Mouse (Mus musculus) forebrain, embryonic 13.5 days (tissue): ENCODE results near the gene Cntnap2. TPM values are rescaled to one million over a fixed set of nuclear protein-coding genes. Genes with fewer than 3 reads are reported as not detected.
"Not testable (repeated sequence)": the region's sequence is repeated elsewhere in the genome, so short reads cannot be mapped to it uniquely, and the experiment has no call there.

ENCODE experiments used
- ATAC-seq: fragments of 200-750 bp; cut with Nextera tagmentation; 2 replicates; pipeline ENCODE4 v1.8.0; 2017
- H3K27ac ChIP-seq: fragments of 300-500 bp; sonication (generic); 2 replicates; pipeline ENCODE4 v1.5.1; 2015; ENCODE audit warnings: inconsistent platforms, mild to moderate bottlenecking, moderate library complexity
- H3K27me3 ChIP-seq: fragments of 300-500 bp; sonication (generic); 2 replicates; pipeline ENCODE4 v1.6.1; 2015; ENCODE audit warnings: mild to moderate bottlenecking, inconsistent platforms
- H3K36me3 ChIP-seq: fragments of 300-500 bp; sonication (generic); 2 replicates; pipeline ENCODE4 v1.6.1; 2015; ENCODE audit warnings: mild to moderate bottlenecking, inconsistent platforms; ENCODE audit not compliant: poor library complexity, severe bottlenecking
- H3K4me1 ChIP-seq: fragments of 300-500 bp; sonication (generic); 2 replicates; pipeline ENCODE4 v1.6.1; 2015; ENCODE audit warnings: inconsistent platforms
- H3K4me2 ChIP-seq: fragments of 300-500 bp; sonication (generic); 2 replicates; pipeline ENCODE4 v1.6.1; 2015; ENCODE audit warnings: inconsistent platforms, mild to moderate bottlenecking, moderate library complexity
- H3K4me3 ChIP-seq: fragments of 300-500 bp; sonication (generic); 2 replicates; pipeline ENCODE4 v1.5.1; 2015; ENCODE audit warnings: mild to moderate bottlenecking, inconsistent platforms
- H3K9ac ChIP-seq: fragments of 300-500 bp; sonication (generic); 2 replicates; pipeline ENCODE4 v1.6.1; 2015; ENCODE audit warnings: mild to moderate bottlenecking, inconsistent platforms
- H3K9me3 ChIP-seq: fragments of 300-500 bp; sonication (generic); replicated peaks from 2 replicates; pipeline ENCODE4 v1.6.1; 2016; ENCODE audit warnings: inconsistent platforms
- WGBS: fragments of 180-500 bp; shearing (Covaris S2); methylation state at CpG from one replicate; pipeline ENCODE4 v1.1.7; 2015; 5-methylcytosine and 5-hydroxymethylcytosine counted together
- polyA plus RNA-seq: library from polyadenylated mRNA; unstranded; fragments of >200 nt; fragmentation: Nextera tagmentation; extraction: Ambion mirVana; gene quantifications from 2 replicates; pipeline ENCODE4 v1.2.1, GENCODE M21; 2015

The Cntnap2 gene
- polyA plus RNA-seq, 1 experiment from 2014 or later, result 83.7 TPM

DNA sequence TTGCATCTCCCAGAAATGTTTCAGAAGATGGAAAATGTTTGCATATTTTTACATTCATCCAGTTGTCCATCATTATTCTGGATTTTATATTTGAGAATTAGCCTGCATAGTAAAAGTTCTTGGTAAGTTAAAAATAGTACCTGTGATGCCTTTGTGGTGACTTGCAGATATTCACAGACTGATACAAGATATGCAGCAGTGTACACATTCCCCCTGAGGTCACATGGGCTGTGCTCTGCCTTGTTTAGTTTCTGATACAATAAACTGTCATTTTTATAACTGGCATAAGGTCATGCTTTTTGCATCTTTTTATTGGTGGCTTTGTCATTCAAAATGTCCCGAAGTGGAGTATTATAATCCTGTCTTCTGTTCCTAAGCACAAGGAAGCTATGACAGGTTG is 2148.9 kb downstream of the Cntnap2 start:
- no peak for ATAC-seq
- no peaks in the 10 kb centered on the region for H3K4me1 ChIP-seq
- H3K4me3 ChIP-seq, result no peak overlapping the region
- no peaks in the 10 kb centered on the region for H3K9me3 ChIP-seq
- WGBS, result 89% methylated on average over 1 of the region's 1 CpGs
- H3K36me3 ChIP-seq, result no peaks in the 10 kb centered on the region
- H3K4me2 ChIP-seq, result no peak overlapping the region
- no peaks in the 10 kb centered on the region for H3K27me3 ChIP-seq
- no peak overlapping the region for H3K27ac ChIP-seq
- H3K9ac ChIP-seq, result no peak overlapping the region

DNA sequence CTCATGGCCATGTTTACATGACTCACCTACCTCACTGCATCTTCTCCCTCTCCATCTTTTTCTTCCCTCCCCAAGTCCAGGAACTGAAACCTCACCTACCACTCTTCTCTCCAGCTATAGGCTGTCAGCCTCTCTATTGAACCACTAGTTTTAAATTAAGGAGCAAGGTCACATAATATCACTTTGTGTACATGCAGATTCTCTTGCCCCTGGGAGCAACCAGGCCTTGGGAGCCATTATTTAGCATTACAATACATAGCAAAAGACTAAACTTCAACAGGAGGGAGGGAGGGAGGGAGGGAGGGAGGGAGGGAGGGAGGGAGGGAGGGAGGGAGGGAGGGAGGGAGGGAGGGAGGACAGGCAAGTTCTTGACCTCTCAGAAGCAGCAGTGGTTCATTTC is 2155.6 kb downstream of the Cntnap2 start:
- H3K9me3 ChIP-seq, result no peaks in the 10 kb centered on the region
- no peak overlapping the region for H3K27ac ChIP-seq
- no peaks in the 10 kb centered on the region for H3K4me1 ChIP-seq
- H3K4me3 ChIP-seq, result no peak overlapping the region
- H3K27me3 ChIP-seq, result no peaks in the 10 kb centered on the region
- ATAC-seq, result no peak
- H3K4me2 ChIP-seq, result no peak overlapping the region
- no peaks in the 10 kb centered on the region for H3K36me3 ChIP-seq
- H3K9ac ChIP-seq, result no peak overlapping the region

DNA sequence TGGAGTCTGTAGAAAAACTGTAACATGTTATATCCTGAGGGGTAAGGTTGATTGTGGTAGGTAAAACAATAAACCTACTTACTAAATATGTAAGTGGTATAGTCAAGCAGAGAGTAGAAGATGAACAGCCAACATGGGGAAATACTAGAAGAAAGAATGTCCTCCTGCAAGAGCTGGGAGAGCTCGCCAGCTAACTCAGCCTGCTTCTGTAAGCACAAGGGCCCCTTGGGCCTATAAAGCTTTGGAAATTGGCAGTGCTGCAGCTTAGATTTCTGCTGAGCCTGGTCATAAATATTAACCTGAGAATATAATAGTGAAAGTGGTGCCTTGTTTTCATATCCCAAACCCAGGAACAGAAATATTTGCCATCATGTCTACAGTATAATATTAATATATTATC is 2164.4 kb downstream of the Cntnap2 start:
- not testable (repeated sequence) for H3K9ac ChIP-seq, H3K9me3 ChIP-seq, ATAC-seq, H3K4me2 ChIP-seq, H3K27me3 ChIP-seq, H3K27ac ChIP-seq, H3K4me3 ChIP-seq, H3K36me3 ChIP-seq
- WGBS, result 67% methylated on average over 1 of the region's 1 CpGs
- H3K4me1 ChIP-seq, result peaks cover 14% of the 10 kb centered on the region

DNA sequence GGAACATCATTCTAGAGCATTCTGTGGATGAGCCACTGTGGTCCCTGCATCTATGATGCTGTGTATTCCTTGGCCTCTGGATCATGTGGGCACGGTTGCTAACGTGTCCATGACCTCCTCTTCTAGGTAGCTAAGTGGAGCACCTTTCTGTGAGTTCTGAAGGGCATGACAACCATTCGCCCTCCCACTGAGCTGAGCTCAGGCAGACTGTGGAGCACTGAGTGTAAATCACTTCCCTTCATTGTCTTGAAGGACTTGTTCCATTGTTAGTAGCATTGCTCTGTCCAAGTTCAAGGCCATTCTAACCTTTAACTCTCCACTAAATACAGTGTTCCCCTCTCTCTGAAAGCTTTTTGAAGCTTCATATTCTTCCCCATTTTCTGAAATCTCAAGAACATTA is 2166.2 kb downstream of the Cntnap2 start:
- H3K9me3 ChIP-seq, H3K36me3 ChIP-seq, H3K27me3 ChIP-seq, H3K9ac ChIP-seq, H3K27ac ChIP-seq, ATAC-seq, H3K4me3 ChIP-seq, H3K4me2 ChIP-seq: not testable (repeated sequence)
- WGBS, result 87% methylated on average over 3 of the region's 3 CpGs
- peaks cover 25% of the 10 kb centered on the region for H3K4me1 ChIP-seq

DNA sequence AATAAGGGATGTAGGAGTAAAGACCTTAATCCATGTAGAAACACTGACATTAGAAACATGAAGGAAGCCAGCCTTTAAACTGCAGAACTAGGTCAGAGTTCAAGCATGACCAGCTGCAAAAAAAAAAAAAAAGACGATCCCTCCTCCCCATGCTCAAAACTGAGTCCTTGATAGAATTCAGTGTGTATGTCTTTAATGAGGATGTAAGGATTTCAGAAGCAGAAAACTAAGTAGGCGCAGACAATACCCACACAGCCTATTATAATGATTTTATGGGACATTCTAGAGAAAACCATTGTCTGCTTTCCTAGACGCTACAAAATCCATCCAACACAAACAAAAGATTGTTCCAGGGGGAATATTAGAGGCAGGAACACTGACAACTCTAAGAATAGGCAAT is 2168.4 kb downstream of the Cntnap2 start:
- H3K9me3 ChIP-seq, result no peaks in the 10 kb centered on the region
- H3K4me3 ChIP-seq, result no peak overlapping the region
- H3K36me3 ChIP-seq, result no peaks in the 10 kb centered on the region
- no peaks in the 10 kb centered on the region for H3K27me3 ChIP-seq
- peak overlapping the region; percentile 36; the same call in 1 of the 2 replicates for H3K27ac ChIP-seq
- 17% methylated on average over 3 of the region's 3 CpGs for WGBS
- H3K4me2 ChIP-seq, result no peak overlapping the region
- peaks cover 33% of the 10 kb centered on the region for H3K4me1 ChIP-seq
- H3K9ac ChIP-seq, result no peak overlapping the region
- ATAC-seq, result no peak

DNA sequence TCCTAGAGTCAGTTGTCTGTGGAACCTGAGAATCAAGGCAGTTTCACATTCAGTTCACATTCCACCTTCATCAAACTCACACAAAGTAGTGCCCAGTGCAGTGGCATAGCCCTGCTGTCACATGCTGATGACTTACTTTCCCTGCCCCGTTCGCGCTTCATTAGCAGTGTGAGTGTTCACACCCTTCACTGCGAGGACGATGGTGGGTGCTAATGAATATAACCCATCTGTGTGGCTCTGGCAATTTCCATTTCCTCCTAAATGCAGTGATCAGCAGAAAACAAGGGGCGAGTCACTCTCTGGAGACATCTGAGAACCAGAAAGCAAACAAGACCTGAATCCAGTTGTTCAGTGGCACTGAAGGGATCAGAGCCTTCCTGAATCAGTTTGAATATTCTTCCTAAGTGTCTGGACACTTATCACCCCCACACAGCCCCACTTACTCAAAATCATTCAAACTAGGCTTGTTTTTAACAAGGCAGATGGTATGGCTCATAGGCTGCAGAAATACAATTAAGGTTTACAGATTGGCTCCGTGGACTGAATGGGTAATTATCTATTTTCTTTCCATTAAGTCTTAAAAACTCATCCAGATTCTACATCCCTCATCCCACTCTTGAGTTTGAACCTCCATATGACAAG is 2169.6 kb downstream of the Cntnap2 start:
- Histone ChIP-seq H3K27me3 (no peaks in the 10 kb centered on the region), H3K4me2 (no peak overlapping the region), H3K36me3 (no peaks in the 10 kb centered on the region), H3K27ac (peak overlapping the region; percentile 86), H3K9me3 (no peaks in the 10 kb centered on the region), H3K4me1 (peaks cover 33% of the 10 kb centered on the region), H3K4me3 (no peak overlapping the region), H3K9ac (no peak overlapping the region)
- WGBS, result 38% methylated on average over 7 of the region's 7 CpGs
- ATAC-seq, result peak; percentile 95

DNA sequence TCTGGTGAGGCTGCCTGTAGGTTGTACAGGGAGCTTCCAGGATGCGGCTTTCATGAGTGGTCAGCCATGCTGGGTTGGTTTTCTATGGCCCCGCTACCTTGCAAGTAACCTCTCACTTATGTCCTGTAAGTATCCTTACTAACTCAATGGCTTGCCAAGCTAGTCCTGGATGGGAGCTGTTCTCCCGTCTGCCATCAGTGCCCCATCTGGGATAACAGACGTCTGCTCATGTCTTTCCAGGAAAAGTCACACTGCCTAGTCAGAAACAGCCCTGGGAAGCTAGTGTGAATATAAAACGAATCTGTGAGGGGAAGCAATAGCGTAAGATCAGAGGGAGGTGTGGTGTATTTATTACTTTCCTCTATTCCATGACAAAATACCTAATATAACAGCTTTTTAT is 2172.4 kb downstream of the Cntnap2 start:
- Histone ChIP-seq H3K27ac (peak overlapping the region; percentile 66), H3K9ac (no peak overlapping the region), H3K27me3 (no peaks in the 10 kb centered on the region), H3K9me3 (no peaks in the 10 kb centered on the region), H3K4me2 (no peak overlapping the region), H3K4me3 (no peak overlapping the region), H3K36me3 (no peaks in the 10 kb centered on the region), H3K4me1 (peaks cover 34% of the 10 kb centered on the region)
- 64% methylated on average over 6 of the region's 6 CpGs for WGBS
- ATAC-seq, result peak; percentile 63; the same call in 1 of the 2 replicates

DNA sequence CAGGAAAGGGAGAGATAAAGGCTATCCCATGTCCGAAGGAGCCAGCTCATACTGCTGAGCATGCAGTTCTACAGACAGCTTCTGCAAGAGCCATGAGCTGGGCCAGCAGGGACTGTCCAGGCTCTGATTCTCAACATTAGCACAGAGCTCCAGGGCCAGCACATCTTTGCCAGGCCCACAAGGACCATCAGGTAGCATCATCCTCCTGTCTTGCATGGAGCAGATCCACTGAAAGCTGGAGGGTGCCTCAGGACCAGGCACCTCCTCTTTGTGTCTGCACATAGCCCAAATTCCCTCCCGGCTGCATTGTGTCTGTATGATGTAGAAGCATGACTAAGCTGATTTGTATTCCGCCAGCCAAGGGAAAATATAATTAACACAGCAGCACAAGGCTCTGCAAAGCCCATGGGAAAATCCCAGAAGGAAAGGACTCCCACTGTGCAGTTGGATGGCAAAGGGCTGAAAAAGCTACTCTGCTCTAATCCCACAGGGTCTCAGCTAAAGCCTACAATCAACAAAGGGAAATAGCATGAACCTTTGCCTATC is 2180.3 kb downstream of the Cntnap2 start:
- Histone ChIP-seq H3K4me2 (no peak overlapping the region), H3K9ac (no peak overlapping the region; the same call in 1 of the 2 replicates), H3K4me3 (no peak overlapping the region), H3K9me3 (no peaks in the 10 kb centered on the region), H3K27me3 (no peaks in the 10 kb centered on the region), H3K36me3 (no peaks in the 10 kb centered on the region), H3K4me1 (peaks cover 41% of the 10 kb centered on the region), H3K27ac (peak overlapping the region; percentile 89)
- ATAC-seq, result peak; percentile 86
- WGBS, result 3% methylated on average over 3 of the region's 3 CpGs

DNA sequence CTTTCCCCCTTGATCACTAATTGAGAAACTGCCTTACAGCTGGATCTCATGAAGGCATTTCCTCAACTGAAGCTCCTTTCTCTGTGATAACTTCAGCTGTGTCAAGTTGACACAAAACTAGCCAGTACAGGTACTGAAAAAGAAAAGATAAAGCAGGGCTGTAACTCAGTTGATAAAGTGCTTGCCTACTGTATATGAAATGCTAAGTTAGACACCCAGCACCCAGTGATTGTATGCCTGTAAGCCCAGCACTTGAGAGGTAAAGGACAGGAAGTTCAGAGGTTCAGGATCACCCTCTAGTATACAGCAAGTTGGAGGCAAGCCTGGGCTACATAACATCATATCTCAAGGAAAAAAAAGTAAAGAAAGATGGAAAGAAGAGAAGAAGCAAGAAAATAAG is 2182.2 kb downstream of the Cntnap2 start:
- no peak overlapping the region for H3K9ac ChIP-seq
- no peaks in the 10 kb centered on the region for H3K9me3 ChIP-seq
- no peak overlapping the region for H3K4me2 ChIP-seq
- H3K4me3 ChIP-seq, result no peak overlapping the region
- peaks cover 59% of the 10 kb centered on the region for H3K4me1 ChIP-seq
- H3K27ac ChIP-seq, result no peak overlapping the region
- ATAC-seq, result no peak
- no peaks in the 10 kb centered on the region for H3K36me3 ChIP-seq
- H3K27me3 ChIP-seq, result no peaks in the 10 kb centered on the region

DNA sequence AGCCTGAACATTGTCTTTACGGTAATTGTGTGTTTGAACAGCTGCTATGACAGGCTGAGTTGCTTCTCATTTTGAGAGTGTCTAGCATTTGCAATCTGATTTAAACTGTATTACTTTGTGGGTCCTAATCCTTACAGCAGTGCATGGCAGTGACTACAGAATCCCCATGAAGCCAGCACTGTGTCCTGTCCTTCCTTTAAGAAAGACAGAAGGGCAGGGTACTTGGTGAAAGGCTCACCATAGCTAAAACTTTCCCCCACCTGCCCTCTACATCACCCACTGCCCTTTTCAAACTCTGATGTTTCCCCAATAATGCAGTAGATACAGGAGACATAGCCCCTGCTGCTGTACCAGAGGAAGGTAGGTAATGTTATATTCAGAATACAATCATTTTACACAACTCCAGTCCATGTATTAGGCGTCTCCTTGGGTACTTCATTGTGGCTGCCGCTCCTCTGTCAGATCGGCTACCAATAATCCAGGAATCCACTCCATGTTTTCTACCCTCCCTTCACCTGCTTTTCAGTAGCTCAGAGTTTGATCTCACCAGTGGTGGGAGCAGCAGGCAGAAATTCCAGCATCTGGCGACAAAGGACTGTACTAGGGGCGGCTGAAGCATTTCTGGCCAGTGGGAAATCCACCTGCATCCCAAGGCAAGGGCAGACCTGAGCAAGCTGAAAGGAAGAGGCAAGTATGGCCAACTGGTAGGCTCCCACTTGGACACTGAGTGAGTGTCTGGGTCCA is 2184.9 kb downstream of the Cntnap2 start:
- WGBS, result 13% methylated on average over 6 of the region's 6 CpGs
- Histone ChIP-seq H3K27ac (peak overlapping the region; percentile 92), H3K27me3 (no peaks in the 10 kb centered on the region), H3K4me1 (peaks cover 65% of the 10 kb centered on the region), H3K4me3 (peak overlapping the region; percentile 55), H3K9ac (peak overlapping the region; percentile 65), H3K4me2 (peak overlapping the region; percentile 63), H3K36me3 (peaks cover 8% of the 10 kb centered on the region; the same call in 1 of the 2 replicates), H3K9me3 (no peaks in the 10 kb centered on the region)
- ATAC-seq, result peak; percentile 88

DNA sequence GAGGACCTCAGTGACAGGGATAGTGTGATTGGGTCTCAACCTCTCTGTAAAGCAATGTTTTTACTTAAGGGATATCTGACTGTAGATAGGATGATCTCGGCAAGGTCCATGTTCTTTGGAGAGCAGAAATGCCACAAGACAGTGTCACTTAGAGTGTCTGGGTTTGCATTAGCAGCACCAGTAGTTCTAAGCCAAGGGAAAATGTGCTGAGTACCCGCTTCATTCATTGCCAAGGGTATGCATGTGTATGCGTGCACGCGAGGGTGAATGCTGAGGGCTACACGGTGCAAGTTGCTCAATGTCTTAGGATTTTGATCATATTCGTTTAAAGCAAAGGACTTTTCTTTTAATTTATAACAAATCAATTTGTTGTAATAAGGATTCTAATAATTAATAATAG is 2185.5 kb downstream of the Cntnap2 start:
- Histone ChIP-seq H3K27me3 (no peaks in the 10 kb centered on the region), H3K9ac (peak overlapping the region; percentile 65), H3K9me3 (no peaks in the 10 kb centered on the region), H3K27ac (peak overlapping the region; percentile 92), H3K4me2 (peak overlapping the region; percentile 63), H3K36me3 (peaks cover 8% of the 10 kb centered on the region; the same call in 1 of the 2 replicates), H3K4me3 (peak overlapping the region; percentile 55), H3K4me1 (peaks cover 62% of the 10 kb centered on the region)
- 1% methylated on average over 7 of the region's 7 CpGs for WGBS
- ATAC-seq, result peak; percentile 69

DNA sequence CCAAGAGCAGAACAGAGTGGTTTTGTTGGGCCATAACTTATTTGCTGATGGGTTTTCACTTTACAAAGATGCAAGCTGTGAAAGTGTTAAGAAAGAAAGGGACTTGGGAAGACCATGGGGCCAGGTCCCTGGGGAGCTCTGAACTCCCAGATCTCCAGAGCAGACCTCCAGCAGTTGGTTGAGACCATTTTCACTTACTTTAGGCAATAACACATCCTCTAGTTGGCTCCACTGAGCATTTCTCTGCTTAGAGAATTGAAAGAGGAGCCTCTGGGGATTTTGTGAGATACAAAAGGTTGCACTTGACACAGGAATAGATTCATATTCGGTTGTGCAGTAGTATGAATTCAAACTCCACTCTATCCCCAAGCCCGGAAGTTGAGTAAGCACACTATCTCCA is 2196.1 kb downstream of the Cntnap2 start:
- Histone ChIP-seq H3K4me3 (no peak overlapping the region), H3K9ac (no peak overlapping the region), H3K27ac (no peak overlapping the region), H3K4me1 (peaks cover 54% of the 10 kb centered on the region), H3K9me3 (no peaks in the 10 kb centered on the region), H3K4me2 (no peak overlapping the region), H3K36me3 (peaks cover 7% of the 10 kb centered on the region), H3K27me3 (no peaks in the 10 kb centered on the region)
- WGBS, result 83% methylated on average over 2 of the region's 2 CpGs
- ATAC-seq, result no peak
